Mouse (Mus musculus) limb, embryonic 13.5 days (tissue): Measurements from ENCODE around the gene Pdk1. TPM values are rescaled to one million over a fixed set of nuclear protein-coding genes. Genes with fewer than 3 reads are reported as not detected.
"Not testable (repeated sequence)": the region's sequence is repeated elsewhere in the genome, so short reads cannot be mapped to it uniquely, and the experiment has no call there.

Source experiments
- ATAC-seq: fragments of 200-750 bp; cut with Nextera tagmentation; 2 replicates; pipeline ENCODE4 v1.8.0; 2017; ENCODE audit warnings: low read depth, moderate number of reproducible peaks, moderate TSS enrichment; ENCODE audit not compliant: low FRiP score
- H3K27ac ChIP-seq: fragments of 300-500 bp; sonication (generic); 2 replicates; pipeline ENCODE4 v1.5.1; 2015; ENCODE audit warnings: inconsistent platforms, mild to moderate bottlenecking, moderate library complexity
- H3K27me3 ChIP-seq: fragments of 300-500 bp; sonication (generic); 2 replicates; pipeline ENCODE4 v1.6.1; 2015; ENCODE audit warnings: mild to moderate bottlenecking, inconsistent platforms
- H3K36me3 ChIP-seq: fragments of 300-500 bp; sonication (generic); 2 replicates; pipeline ENCODE4 v1.6.1; 2015; ENCODE audit warnings: inconsistent platforms, mild to moderate bottlenecking, moderate library complexity
- H3K4me1 ChIP-seq: fragments of 300-500 bp; sonication (generic); 2 replicates; pipeline ENCODE4 v1.6.1; 2015; ENCODE audit warnings: inconsistent platforms
- H3K4me2 ChIP-seq: fragments of 300-500 bp; sonication (generic); replicated peaks from 2 replicates; pipeline ENCODE4 v1.6.1; 2015; ENCODE audit warnings: inconsistent platforms, mild to moderate bottlenecking, moderate library complexity
- H3K4me3 ChIP-seq: fragments of 300-500 bp; sonication (generic); 2 replicates; pipeline ENCODE4 v1.5.1; 2015; ENCODE audit warnings: moderate library complexity, mild to moderate bottlenecking, inconsistent platforms
- H3K9ac ChIP-seq: fragments of 300-500 bp; sonication (generic); 2 replicates; pipeline ENCODE4 v1.6.1; 2015; ENCODE audit warnings: mild to moderate bottlenecking, inconsistent platforms
- H3K9me3 ChIP-seq: fragments of 300-500 bp; sonication (generic); 2 replicates; pipeline ENCODE4 v1.6.1; 2016; ENCODE audit warnings: inconsistent platforms
- WGBS: fragments of 180-500 bp; shearing (Covaris S2); methylation state at CpG from one replicate; pipeline ENCODE4 v1.1.7; 2015; 5-methylcytosine and 5-hydroxymethylcytosine counted together
- polyA plus RNA-seq: library from polyadenylated mRNA; unstranded; fragments of >200 nt; fragmentation: Nextera tagmentation; extraction: Ambion mirVana; gene quantifications from 2 replicates; pipeline ENCODE4 v1.2.1, GENCODE M21; 2015

Pdk1 gene
- polyA plus RNA-seq, 1 experiment from 2014 or later = 58.7 TPM

GRCm38 (mm10) chr2:71905154-71905553, 32.1 kb downstream of the Pdk1 start:
- no peak overlapping the region for H3K4me3 ChIP-seq
- H3K9me3 ChIP-seq = no peaks in the 10 kb centered on the region
- peaks cover 16% of the 10 kb centered on the region for H3K36me3 ChIP-seq
- no peak overlapping the region for H3K27ac ChIP-seq
- ATAC-seq = no peak
- H3K4me1 ChIP-seq = 0 out of 2 replicates have a peak, but pooled peaks cover 4% of the 10 kb centered on the region
- WGBS = 88% methylated on average over 7 of the region's 7 CpGs
- no peak overlapping the region for H3K4me2 ChIP-seq
- no peak overlapping the region for H3K9ac ChIP-seq
- H3K27me3 ChIP-seq = no peaks in the 10 kb centered on the region

DNA sequence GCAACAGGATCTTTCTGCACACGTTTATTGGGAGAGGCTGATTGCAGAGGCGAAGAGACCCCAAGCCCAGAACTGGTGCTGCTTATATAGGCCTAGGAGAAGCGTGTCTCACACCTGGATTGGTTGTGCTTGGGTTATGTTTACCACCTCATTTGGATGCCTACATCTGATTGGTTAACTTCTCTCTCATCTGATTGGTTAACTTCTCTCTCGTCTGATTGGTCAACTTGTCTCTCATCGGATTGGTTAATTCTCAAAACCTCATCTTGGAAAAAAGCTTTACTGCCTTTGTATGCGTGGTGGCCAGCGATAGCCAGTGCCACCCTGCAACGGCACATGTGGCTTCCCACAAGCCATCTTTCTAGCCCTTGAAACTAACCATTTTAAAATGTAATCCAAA, 33.3 kb downstream of the Pdk1 start:
- H3K4me3 ChIP-seq, H3K9ac ChIP-seq, H3K27me3 ChIP-seq, H3K36me3 ChIP-seq, H3K4me1 ChIP-seq, H3K4me2 ChIP-seq, H3K9me3 ChIP-seq, ATAC-seq, H3K27ac ChIP-seq: not testable (repeated sequence)
- 88% methylated on average over 8 of the region's 8 CpGs for WGBS

DNA sequence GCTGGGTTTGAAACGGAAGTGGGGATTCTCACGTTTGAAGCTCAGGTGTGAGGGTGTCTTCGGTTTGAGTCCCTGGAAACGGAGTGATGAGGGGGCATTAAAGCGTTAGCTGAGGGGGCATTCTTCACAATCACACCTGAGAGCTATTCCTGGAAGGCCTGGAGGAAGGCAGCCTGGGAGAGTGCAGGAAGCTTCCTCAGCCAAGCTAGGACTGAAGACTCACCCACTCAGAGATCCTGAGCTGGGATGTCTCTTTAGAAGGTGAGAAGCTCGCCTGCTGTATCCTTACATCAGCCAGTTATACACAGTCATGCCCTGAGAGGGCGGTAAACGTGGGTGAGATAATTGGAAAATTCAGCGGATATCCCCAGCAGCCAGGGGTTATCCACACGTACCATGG, 40.9 kb downstream of the Pdk1 start:
- Histone ChIP-seq H3K4me2 (no peak overlapping the region), H3K4me1 (no peaks in the 10 kb centered on the region), H3K27ac (no peak overlapping the region), H3K9me3 (no peaks in the 10 kb centered on the region), H3K9ac (no peak overlapping the region), H3K4me3 (no peak overlapping the region), H3K36me3 (no peaks in the 10 kb centered on the region), H3K27me3 (no peaks in the 10 kb centered on the region)
- 71% methylated on average over 10 of the region's 10 CpGs for WGBS
- ATAC-seq = no peak

DNA sequence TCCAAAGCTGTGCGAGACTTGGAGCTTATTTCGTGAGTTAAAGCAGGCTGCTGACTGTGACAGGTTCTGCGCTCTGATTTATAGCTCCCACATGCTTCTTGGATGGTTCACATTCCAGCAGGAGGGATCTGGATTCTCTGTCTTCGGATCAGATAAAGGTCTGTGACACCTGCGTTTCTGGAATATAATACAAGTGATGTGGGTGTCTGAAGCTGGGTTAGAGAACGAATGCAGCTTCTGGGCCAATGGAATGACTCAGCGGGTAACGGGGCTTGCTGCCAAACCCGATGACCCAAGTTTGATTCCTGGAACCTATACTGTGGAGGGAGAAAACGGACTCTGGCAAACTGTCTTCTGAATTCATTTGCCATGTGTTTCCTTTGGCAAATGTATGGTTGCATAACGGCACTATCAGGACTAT, 46.2 kb downstream of the Pdk1 start:
- Histone ChIP-seq H3K27me3 (no peaks in the 10 kb centered on the region), H3K9me3 (peaks cover 7% of the 10 kb centered on the region; the same call in 1 of the 2 replicates)
- ATAC-seq = no peak

GRCm38 (mm10) chr2:71924931-71925330, 51.9 kb downstream of the Pdk1 start:
- not testable (repeated sequence) for ATAC-seq, H3K27ac ChIP-seq, H3K4me1 ChIP-seq, H3K4me2 ChIP-seq, H3K36me3 ChIP-seq, H3K9me3 ChIP-seq, H3K4me3 ChIP-seq, H3K27me3 ChIP-seq, H3K9ac ChIP-seq
- WGBS = 85% methylated on average over 2 of the region's 2 CpGs

More for the DNA sequence above, 46.2 kb downstream of the Pdk1 start:
- 41% methylated on average over 11 of the region's 11 CpGs for whole genome bisulfite sequencing
- Histone ChIP-seq H3K9ac (no peak overlapping the region), H3K4me1 (0 out of 2 replicates have a peak, but pooled peaks cover 4% of the 10 kb centered on the region), H3K4me2 (no peak overlapping the region), H3K27ac (no peak overlapping the region), H3K4me3 (no peak overlapping the region), H3K36me3 (no peaks in the 10 kb centered on the region)

DNA sequence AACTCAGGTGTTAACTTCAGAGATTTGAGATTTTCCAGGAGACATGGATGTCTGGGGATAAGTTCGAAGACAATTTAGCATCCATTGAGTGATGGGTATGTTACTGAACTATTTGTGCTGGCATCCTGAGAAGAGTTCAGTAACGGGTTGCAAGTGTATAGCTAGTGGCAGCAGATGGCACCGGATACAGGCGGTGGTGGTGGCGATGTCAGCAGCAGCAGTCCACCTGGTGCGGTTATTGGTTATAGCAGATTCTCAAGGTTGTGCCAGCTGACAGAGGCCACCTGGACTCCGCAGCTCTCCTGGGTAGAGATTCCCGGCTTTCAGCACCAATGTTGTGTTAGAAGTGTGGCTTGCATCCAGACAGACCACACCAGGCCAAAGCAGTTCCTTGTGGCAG, 61.0 kb downstream of the Pdk1 start:
- Histone ChIP-seq H3K27ac (no peak overlapping the region), H3K9me3 (no peaks in the 10 kb centered on the region), H3K27me3 (no peaks in the 10 kb centered on the region), H3K9ac (no peak overlapping the region), H3K4me2 (no peak overlapping the region), H3K4me3 (no peak overlapping the region), H3K36me3 (no peaks in the 10 kb centered on the region), H3K4me1 (no peaks in the 10 kb centered on the region)
- no peak for ATAC-seq
- WGBS = 86% methylated on average over 8 of the region's 8 CpGs

GRCm38 (mm10) chr2:71936711-71937110, 63.7 kb downstream of the Pdk1 start:
- no peaks in the 10 kb centered on the region for H3K27me3 ChIP-seq
- no peak for ATAC-seq
- H3K4me1 ChIP-seq = no peaks in the 10 kb centered on the region
- no peak overlapping the region for H3K27ac ChIP-seq
- WGBS = 84% methylated on average over 1 of the region's 1 CpGs
- no peak overlapping the region for H3K4me2 ChIP-seq
- no peak overlapping the region for H3K4me3 ChIP-seq
- H3K9me3 ChIP-seq = no peaks in the 10 kb centered on the region
- no peaks in the 10 kb centered on the region for H3K36me3 ChIP-seq
- no peak overlapping the region for H3K9ac ChIP-seq

DNA sequence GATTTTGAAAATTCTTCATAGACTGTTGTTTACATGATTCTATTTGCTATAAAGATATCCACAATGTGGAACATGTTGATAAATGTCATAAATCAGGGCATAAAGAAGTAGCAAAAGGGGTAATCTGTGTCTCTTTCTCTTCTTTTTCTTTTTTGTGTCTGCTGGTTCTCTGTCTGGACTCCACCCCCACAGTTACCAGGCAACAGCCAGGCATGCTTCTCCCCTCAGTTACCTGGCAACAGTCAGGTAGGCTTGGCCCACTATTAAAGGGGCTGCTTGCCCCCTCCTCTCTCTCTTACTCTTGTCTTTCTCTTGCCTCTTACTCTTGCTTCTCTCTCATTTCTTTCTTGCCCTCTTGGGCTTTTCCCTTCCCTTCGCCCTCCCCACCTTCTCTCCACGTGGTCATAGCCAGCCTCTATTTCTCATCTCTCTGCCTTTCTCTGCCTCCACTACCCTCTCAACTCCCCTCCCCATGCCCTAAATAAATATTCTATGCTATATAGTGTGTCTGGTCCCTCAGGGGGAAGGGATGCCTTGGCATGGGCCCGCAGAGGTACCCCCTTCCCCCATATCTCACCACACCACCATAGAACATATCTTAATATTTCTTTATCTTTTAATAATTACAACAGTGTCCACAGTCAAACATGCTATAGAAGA, 64.8 kb downstream of the Pdk1 start:
- H3K27me3 ChIP-seq = no peaks in the 10 kb centered on the region
- H3K4me3 ChIP-seq = no peak overlapping the region
- no peaks in the 10 kb centered on the region for H3K4me1 ChIP-seq
- no peak overlapping the region for H3K4me2 ChIP-seq
- no peak overlapping the region for H3K9ac ChIP-seq
- WGBS = 85% methylated on average over 3 of the region's 3 CpGs
- no peaks in the 10 kb centered on the region for H3K36me3 ChIP-seq
- ATAC-seq = no peak
- no peaks in the 10 kb centered on the region for H3K9me3 ChIP-seq
- H3K27ac ChIP-seq = no peak overlapping the region

DNA sequence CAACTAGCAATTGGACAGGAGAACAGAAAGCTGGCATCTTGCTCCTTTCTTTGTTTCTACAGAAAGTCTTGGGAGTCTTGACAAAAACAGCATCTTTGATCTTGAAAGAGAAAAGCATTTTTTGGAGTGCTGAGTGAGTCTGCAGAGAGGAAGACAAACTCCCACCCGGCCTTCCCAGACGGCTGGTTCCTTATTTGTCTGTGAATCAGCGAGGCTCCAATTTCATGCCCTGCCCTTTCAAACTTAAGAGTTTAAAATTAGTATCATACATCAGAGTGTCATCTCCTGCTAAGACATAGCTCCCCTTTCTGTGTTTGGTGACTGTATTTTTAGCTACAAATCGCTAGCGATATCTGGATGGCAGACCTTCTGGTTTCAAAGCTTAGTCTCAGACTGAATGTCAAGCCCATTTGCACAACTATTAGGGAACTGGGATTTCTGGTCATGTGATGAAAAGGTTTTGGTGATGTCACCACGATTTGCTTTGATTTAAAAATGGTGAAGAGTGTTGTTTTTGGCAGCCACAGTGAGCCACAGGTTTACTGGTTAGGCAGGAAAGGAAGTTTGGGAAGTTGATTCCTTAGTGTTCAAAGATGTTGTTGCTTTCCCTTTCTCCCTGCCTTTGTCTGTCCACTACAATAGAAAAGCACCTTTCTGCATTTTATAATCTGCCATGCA, 65.8 kb downstream of the Pdk1 start:
- no peak for ATAC-seq
- WGBS = 63% methylated on average over 6 of the region's 6 CpGs
- H3K9me3 ChIP-seq = no peaks in the 10 kb centered on the region

DNA sequence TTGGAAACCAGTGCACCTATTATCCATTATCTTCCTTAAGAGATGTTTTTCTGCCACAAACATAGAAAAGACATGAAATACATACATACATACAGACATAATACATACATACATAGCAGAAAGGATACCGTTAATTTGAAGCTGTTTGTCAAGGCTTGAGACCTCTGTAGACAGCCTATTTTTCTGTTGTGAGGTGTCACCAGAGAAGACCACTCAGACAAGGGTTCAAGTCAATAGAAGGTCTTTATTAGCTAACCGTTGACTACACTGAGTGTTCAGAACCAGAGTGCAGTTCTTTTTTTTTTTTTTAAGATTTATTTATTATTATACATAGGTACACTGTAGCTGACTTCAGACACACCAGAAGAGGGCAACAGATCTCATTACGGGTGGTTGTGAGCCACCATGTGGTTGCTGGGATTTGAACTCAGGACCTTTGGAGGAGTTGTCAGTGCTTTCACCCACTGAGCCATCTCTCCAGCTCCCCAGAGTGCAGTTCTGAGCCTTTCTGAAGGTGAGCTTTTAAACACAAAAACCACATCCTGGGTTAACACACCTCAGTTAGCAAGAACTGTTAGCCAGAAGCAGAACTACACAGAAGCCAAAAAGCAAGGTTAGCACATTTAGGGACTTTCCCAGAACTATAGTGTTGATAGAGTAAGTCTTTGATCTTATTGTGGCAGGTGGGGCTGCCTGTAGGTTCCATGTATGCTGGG, 68.1 kb downstream of the Pdk1 start:
- no peaks in the 10 kb centered on the region for H3K4me1 ChIP-seq
- H3K9ac ChIP-seq = no peak overlapping the region
- 98% methylated on average over 3 of the region's 3 CpGs for WGBS
- no peak overlapping the region for H3K27ac ChIP-seq
- H3K4me2 ChIP-seq = no peak overlapping the region
- H3K27me3 ChIP-seq = no peaks in the 10 kb centered on the region
- no peak for ATAC-seq
- no peaks in the 10 kb centered on the region for H3K36me3 ChIP-seq
- no peaks in the 10 kb centered on the region for H3K9me3 ChIP-seq
- no peak overlapping the region for H3K4me3 ChIP-seq

More for the DNA sequence above, 65.8 kb downstream of the Pdk1 start:
- Histone ChIP-seq H3K9ac (no peak overlapping the region), H3K4me2 (no peak overlapping the region), H3K36me3 (no peaks in the 10 kb centered on the region), H3K4me3 (no peak overlapping the region), H3K27me3 (no peaks in the 10 kb centered on the region), H3K4me1 (no peaks in the 10 kb centered on the region), H3K27ac (no peak overlapping the region)

DNA sequence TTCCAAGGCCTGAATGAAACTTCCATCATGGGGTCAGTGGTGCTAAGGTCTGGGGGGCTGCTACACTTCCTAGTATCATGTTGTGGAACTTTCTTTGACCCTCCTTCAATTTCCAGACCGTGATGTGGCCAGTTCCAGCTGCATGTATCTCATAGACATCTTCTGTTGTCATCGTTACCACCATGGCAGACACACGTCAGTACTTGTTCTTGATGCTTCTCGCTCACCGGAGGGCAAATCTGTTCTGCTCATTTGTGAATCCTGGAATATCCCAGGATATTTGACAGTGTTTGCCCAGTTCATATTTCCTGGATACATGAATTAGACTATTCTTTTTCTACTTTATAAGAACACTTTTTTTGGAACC, 68.7 kb downstream of the Pdk1 start:
- Histone ChIP-seq H3K4me1 (no peaks in the 10 kb centered on the region), H3K9me3 (no peaks in the 10 kb centered on the region), H3K27ac (no peak overlapping the region), H3K27me3 (no peaks in the 10 kb centered on the region), H3K4me2 (no peak overlapping the region), H3K9ac (no peak overlapping the region), H3K4me3 (no peak overlapping the region), H3K36me3 (no peaks in the 10 kb centered on the region)
- WGBS = 91% methylated on average over 5 of the region's 5 CpGs
- ATAC-seq = no peak

- Histone ChIP-seq H3K27me3 (no peaks in the 10 kb centered on the region), H3K9ac (no peak overlapping the region), H3K4me1 (no peaks in the 10 kb centered on the region), H3K27ac (no peak overlapping the region), H3K9me3 (0 out of 2 replicates have a peak, but pooled peaks cover 4% of the 10 kb centered on the region), H3K36me3 (no peaks in the 10 kb centered on the region), H3K4me2 (no peak overlapping the region), H3K4me3 (no peak overlapping the region)
- ATAC-seq = no peak
- 66% methylated on average over 4 of the region's 4 CpGs for WGBS
Measured at GRCm38 (mm10) chr2:71951212-71951611, 78.2 kb downstream of the Pdk1 start.
